Mouse (Mus musculus): ENCODE measurements around the gene Allc.

GRCm38 (mm10) chr12:28621451-28622166 lies 39.3 kb upstream of the Allc start:
- TF ChIP-seq POLR2A (IDR thresholded peaks at IDR 0.05; ENCODE audit: borderline replicate concordance, control insufficient read depth, low read depth, low read length): no peak
- TF ChIP-seq CTCF (IDR thresholded peaks at IDR 0.05; ENCODE audit: control insufficient read depth, insufficient read depth, low read length): no peak

All from bone marrow, adult 2 months (tissue).